Mouse (Mus musculus): Measurements from ENCODE around the gene Selp. TPM values are rescaled to one million over a fixed set of nuclear protein-coding genes. Genes with fewer than 3 reads are reported as not detected.

The Selp gene
- polyA plus RNA-seq, 1 experiment from 2014 or later = not detected

DNA sequence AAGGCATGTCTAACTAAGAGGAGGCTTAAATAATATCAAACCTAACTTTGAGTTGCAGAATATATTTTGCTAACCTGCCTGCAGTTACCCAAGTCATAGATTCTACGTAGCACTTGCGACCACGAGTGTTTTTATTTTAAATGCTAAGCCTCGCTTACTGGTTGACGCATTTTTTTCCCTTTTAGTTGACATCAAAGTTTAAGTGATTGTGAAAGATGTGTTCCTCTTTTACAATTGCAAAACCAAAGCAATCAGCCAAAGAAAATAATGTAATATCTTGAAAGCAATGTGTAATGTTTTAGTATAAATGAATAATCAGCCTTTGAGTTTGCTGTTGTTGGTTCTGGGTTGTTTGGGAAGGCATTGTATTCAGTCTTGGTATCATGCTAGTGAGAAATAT, 37.8 kb downstream of the Selp start:
- Histone ChIP-seq H3K27ac (replicated peaks) (no peak overlapping the region), H3K4me1 (peaks cover 4% of the 10 kb centered on the region; the same call in 1 of the 2 replicates), H3K9me3 (no peaks in the 10 kb centered on the region), H3K4me2 (replicated peaks) (no peak overlapping the region), H3K36me3 (no peaks in the 10 kb centered on the region), H3K9ac (replicated peaks) (no peak overlapping the region), H3K4me3 (no peak overlapping the region), H3K27me3 (0 out of 2 replicates have a peak, but pooled peaks cover 4% of the 10 kb centered on the region)
- ATAC-seq (ENCODE audit: low FRiP score, low read depth) = no peak
- WGBS = 91% methylated on average over 5 of the region's 5 CpGs

DNA sequence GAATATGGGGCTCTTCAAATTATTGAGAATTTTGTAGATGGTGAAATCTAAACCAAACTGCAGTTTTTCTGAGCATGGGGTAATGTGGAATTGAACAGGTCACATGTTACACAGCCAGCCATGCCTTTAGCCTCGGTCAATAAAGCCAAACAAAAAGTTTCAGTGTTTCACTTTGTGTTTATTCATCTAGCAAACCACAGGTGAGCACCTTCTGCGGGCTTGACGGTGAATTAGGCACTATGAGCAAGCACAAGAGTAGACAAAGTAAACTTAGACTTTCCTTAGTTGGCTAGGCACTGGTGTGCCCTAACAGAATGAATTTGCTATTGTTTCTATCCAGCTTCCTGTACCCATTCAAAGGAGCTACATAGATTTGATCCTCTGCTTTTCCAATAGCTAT, 39.9 kb downstream of the Selp start:
- H3K4me2 ChIP-seq (replicated peaks) = no peak overlapping the region
- no peak for ATAC-seq (ENCODE audit: low FRiP score, low read depth)
- H3K9me3 ChIP-seq = no peaks in the 10 kb centered on the region
- no peak overlapping the region for H3K4me3 ChIP-seq
- no peak overlapping the region for H3K27ac ChIP-seq (replicated peaks)
- peaks cover 4% of the 10 kb centered on the region; the same call in 1 of the 2 replicates for H3K4me1 ChIP-seq
- no peak overlapping the region for H3K9ac ChIP-seq (replicated peaks)
- H3K36me3 ChIP-seq = no peaks in the 10 kb centered on the region
- 0 out of 2 replicates have a peak, but pooled peaks cover 4% of the 10 kb centered on the region for H3K27me3 ChIP-seq
- 84% methylated on average over 3 of the region's 3 CpGs for WGBS

GRCm38 (mm10) chr1:164158571-164158970, 43.5 kb downstream of the Selp start:
- 76% methylated on average over 4 of the region's 4 CpGs for WGBS

GRCm38 (mm10) chr1:164159781-164160180, 44.7 kb downstream of the Selp start:
- Histone ChIP-seq H3K9ac (replicated peaks) (no peak overlapping the region), H3K36me3 (no peaks in the 10 kb centered on the region), H3K27me3 (no peaks in the 10 kb centered on the region), H3K4me1 (no peaks in the 10 kb centered on the region), H3K4me3 (no peak overlapping the region), H3K9me3 (no peaks in the 10 kb centered on the region), H3K4me2 (replicated peaks) (no peak overlapping the region), H3K27ac (replicated peaks) (no peak overlapping the region)
- WGBS = 96% methylated on average over 2 of the region's 2 CpGs
- ATAC-seq (ENCODE audit: low FRiP score, low read depth) = no peak

More at GRCm38 (mm10) chr1:164158571-164158970, 43.5 kb downstream of the Selp start:
- H3K27me3 ChIP-seq = no peaks in the 10 kb centered on the region
- no peak overlapping the region for H3K4me2 ChIP-seq (replicated peaks)
- H3K27ac ChIP-seq (replicated peaks) = no peak overlapping the region
- no peak overlapping the region for H3K4me3 ChIP-seq
- ATAC-seq (ENCODE audit: low FRiP score, low read depth) = no peak
- H3K36me3 ChIP-seq = no peaks in the 10 kb centered on the region
- no peaks in the 10 kb centered on the region for H3K4me1 ChIP-seq
- H3K9me3 ChIP-seq = no peaks in the 10 kb centered on the region
- H3K9ac ChIP-seq (replicated peaks) = no peak overlapping the region

DNA sequence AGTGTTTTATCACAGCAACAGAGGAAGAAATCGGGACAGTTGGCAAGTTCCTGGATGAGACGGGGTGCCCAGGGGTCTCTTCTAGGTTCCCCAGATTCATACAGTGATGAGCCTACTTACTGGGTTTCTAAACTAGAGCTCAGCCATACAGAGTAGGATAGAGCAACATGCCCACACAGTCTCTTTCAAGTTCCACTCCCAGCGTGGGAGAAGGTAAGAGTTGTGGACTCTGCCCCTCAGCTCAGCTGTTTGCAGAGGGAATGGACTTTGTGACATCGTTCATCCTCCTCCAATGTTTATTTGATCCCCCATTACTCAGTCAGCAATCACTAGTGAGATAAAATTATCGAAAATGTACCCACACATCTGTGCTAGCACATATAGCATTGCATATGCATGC, 47.7 kb downstream of the Selp start:
- 83% methylated on average over 5 of the region's 5 CpGs for WGBS
- no peak overlapping the region for H3K27ac ChIP-seq (replicated peaks)
- H3K4me3 ChIP-seq = no peak overlapping the region
- no peak overlapping the region for H3K9ac ChIP-seq (replicated peaks)
- no peaks in the 10 kb centered on the region for H3K9me3 ChIP-seq
- no peak for ATAC-seq (ENCODE audit: low FRiP score, low read depth)
- H3K4me2 ChIP-seq (replicated peaks) = no peak overlapping the region
- H3K27me3 ChIP-seq = no peaks in the 10 kb centered on the region
- H3K4me1 ChIP-seq = no peaks in the 10 kb centered on the region
- H3K36me3 ChIP-seq = no peaks in the 10 kb centered on the region

- no peaks in the 10 kb centered on the region for H3K4me1 ChIP-seq
- H3K27me3 ChIP-seq = no peaks in the 10 kb centered on the region
- no peaks in the 10 kb centered on the region for H3K36me3 ChIP-seq
- ATAC-seq (ENCODE audit: low FRiP score, low read depth) = no peak
- 82% methylated on average over 4 of the region's 4 CpGs for WGBS
- H3K4me2 ChIP-seq (replicated peaks) = no peak overlapping the region
- no peak overlapping the region for H3K9ac ChIP-seq (replicated peaks)
- no peaks in the 10 kb centered on the region for H3K9me3 ChIP-seq
- no peak overlapping the region for H3K27ac ChIP-seq (replicated peaks)
- H3K4me3 ChIP-seq = no peak overlapping the region
These were observed 53.8 kb downstream of the Selp start for GRCm38 (mm10) chr1:164168818-164169217.

DNA sequence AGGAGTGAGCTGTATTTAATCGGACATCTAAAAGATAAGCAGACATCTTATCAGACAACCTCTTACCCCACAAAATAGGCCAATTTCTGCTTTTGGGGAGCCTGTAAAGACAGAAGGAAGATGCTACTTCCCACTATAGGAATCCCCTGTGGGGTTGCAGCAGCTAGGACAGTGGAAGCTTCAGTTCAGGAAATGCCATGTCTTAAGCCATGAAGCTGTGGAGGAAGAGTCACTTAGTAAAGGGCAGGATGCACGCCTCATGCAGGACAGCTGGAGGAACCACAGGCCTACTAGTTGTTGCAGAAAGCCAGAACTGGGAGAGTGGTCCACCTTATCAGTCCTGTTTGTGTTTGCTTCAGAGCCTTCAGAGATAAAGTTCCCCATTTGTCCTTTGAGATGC, 55.4 kb downstream of the Selp start:
- H3K27ac ChIP-seq (replicated peaks) = no peak overlapping the region
- no peaks in the 10 kb centered on the region for H3K36me3 ChIP-seq
- no peak overlapping the region for H3K4me3 ChIP-seq
- H3K4me1 ChIP-seq = no peaks in the 10 kb centered on the region
- H3K27me3 ChIP-seq = no peaks in the 10 kb centered on the region
- no peaks in the 10 kb centered on the region for H3K9me3 ChIP-seq
- no peak for ATAC-seq (ENCODE audit: low FRiP score, low read depth)
- WGBS = 91% methylated on average over 2 of the region's 2 CpGs
- H3K4me2 ChIP-seq (replicated peaks) = no peak overlapping the region
- no peak overlapping the region for H3K9ac ChIP-seq (replicated peaks)

DNA sequence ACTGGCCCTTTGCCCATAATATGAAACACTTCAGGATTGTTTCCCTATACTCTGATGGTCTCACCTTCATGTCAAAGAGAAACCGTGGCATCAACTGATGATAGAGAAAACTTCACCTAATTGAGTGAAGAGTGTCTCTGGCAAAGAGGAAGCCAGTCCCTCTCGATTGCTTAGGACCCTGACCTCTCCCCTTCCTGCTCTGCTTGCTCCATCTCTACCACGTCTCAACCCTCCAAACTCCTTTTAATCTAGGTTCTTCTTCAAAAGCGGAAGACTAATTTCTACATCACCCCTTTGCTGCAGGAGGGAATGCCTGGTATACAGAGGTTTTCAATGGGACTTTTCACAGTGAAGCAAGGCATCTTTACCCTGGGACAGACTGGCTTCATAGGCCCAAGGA, 58.1 kb downstream of the Selp start:
- no peaks in the 10 kb centered on the region for H3K9me3 ChIP-seq
- H3K4me1 ChIP-seq = no peaks in the 10 kb centered on the region
- WGBS = 89% methylated on average over 4 of the region's 4 CpGs
- no peak overlapping the region for H3K4me3 ChIP-seq
- H3K27me3 ChIP-seq = no peaks in the 10 kb centered on the region
- no peak for ATAC-seq (ENCODE audit: low FRiP score, low read depth)
- H3K27ac ChIP-seq (replicated peaks) = no peak overlapping the region
- H3K4me2 ChIP-seq (replicated peaks) = no peak overlapping the region
- no peak overlapping the region for H3K9ac ChIP-seq (replicated peaks)
- no peaks in the 10 kb centered on the region for H3K36me3 ChIP-seq

DNA sequence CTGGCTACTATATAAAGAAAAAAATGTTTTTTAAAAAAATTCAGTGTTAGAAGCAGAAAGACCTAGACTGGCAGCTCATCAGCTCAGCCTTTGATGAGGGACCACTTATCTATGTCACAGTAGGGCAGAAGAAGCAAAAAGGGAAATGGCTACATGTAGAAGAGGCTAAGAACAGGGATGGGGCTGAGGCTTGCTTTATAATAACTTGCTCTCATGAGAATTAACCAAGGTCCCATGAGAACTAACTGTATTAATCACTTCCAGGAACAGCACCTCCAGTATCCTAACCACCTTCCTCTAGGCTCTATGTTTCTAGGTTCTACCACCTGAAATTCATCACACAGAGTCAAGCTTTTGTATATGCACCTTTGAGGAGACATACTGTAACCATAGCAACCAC, 61.8 kb downstream of the Selp start:
- Histone ChIP-seq H3K36me3 (no peaks in the 10 kb centered on the region), H3K4me3 (no peak overlapping the region), H3K4me1 (no peaks in the 10 kb centered on the region), H3K27me3 (no peaks in the 10 kb centered on the region), H3K4me2 (replicated peaks) (no peak overlapping the region), H3K27ac (replicated peaks) (no peak overlapping the region), H3K9me3 (no peaks in the 10 kb centered on the region), H3K9ac (replicated peaks) (no peak overlapping the region)
- ATAC-seq (ENCODE audit: low FRiP score, low read depth) = no peak

DNA sequence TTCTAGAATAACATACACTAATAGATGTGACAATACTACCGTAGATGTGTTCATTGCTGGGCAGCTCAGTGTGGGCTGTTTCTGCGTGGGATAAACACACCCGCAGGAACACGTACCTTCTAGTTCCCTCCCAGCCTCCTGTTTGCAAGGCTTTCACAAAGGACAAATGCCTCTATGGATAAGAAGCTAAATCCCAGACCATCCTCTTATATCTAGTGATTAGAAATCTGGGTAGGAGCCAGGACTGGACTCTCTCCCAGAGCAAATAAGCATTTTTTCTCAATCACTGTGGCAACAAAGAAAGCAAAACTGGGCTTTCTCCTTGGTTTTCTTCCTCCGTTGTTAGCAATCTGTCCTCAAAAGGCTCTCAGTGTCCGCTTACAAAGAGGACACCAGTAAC, 63.4 kb downstream of the Selp start:
- no peak overlapping the region for H3K9ac ChIP-seq (replicated peaks)
- ATAC-seq (ENCODE audit: low FRiP score, low read depth) = no peak
- 64% methylated on average over 6 of the region's 6 CpGs for WGBS
- no peak overlapping the region for H3K4me3 ChIP-seq
- H3K9me3 ChIP-seq = no peaks in the 10 kb centered on the region
- no peaks in the 10 kb centered on the region for H3K36me3 ChIP-seq
- no peak overlapping the region for H3K4me2 ChIP-seq (replicated peaks)
- no peak overlapping the region for H3K27ac ChIP-seq (replicated peaks)
- H3K27me3 ChIP-seq = no peaks in the 10 kb centered on the region
- H3K4me1 ChIP-seq = no peaks in the 10 kb centered on the region

- H3K4me3 ChIP-seq = no peak overlapping the region
- H3K4me2 ChIP-seq (replicated peaks) = peak overlapping the region; percentile 40
- no peaks in the 10 kb centered on the region for H3K4me1 ChIP-seq
- WGBS = 49% methylated on average over 16 of the region's 16 CpGs
- no peaks in the 10 kb centered on the region for H3K9me3 ChIP-seq
- H3K27me3 ChIP-seq = no peaks in the 10 kb centered on the region
- no peaks in the 10 kb centered on the region for H3K36me3 ChIP-seq
- peak; percentile 67 for ATAC-seq (ENCODE audit: low FRiP score, low read depth)
- no peak overlapping the region for H3K27ac ChIP-seq (replicated peaks)
- H3K9ac ChIP-seq (replicated peaks) = no peak overlapping the region
These were observed 69.2 kb downstream of the Selp start for GRCm38 (mm10) chr1:164184142-164184870.

DNA sequence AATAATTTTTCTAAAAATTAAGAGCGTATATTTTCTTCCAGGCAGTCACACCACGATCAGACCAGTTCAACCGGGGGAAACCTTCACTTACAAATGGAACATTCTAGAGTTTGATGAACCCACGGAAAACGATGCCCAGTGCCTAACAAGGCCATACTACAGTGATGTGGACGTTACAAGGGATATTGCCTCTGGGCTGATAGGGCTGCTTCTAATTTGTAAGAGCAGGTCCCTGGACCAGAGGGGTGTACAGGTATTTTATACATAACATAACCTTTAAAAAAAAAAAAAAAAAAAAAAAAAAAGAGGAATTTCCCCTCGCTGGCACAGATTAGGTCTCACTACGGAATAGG, 69.8 kb downstream of the Selp start:
- Histone ChIP-seq H3K4me2 (replicated peaks) (no peak overlapping the region), H3K27ac (replicated peaks) (no peak overlapping the region), H3K9ac (replicated peaks) (no peak overlapping the region), H3K4me3 (no peak overlapping the region), H3K36me3 (no peaks in the 10 kb centered on the region), H3K27me3 (no peaks in the 10 kb centered on the region), H3K4me1 (no peaks in the 10 kb centered on the region), H3K9me3 (no peaks in the 10 kb centered on the region)
- 51% methylated on average over 8 of the region's 8 CpGs for WGBS
- ATAC-seq (ENCODE audit: low FRiP score, low read depth) = peak; percentile 2; the same call in 1 of the 2 replicates

- WGBS = 56% methylated on average over 4 of the region's 4 CpGs
- no peaks in the 10 kb centered on the region for H3K27me3 ChIP-seq
- ATAC-seq (ENCODE audit: low FRiP score, low read depth) = no peak
- no peak overlapping the region for H3K4me2 ChIP-seq (replicated peaks)
- H3K36me3 ChIP-seq = no peaks in the 10 kb centered on the region
- H3K4me1 ChIP-seq = no peaks in the 10 kb centered on the region
- no peak overlapping the region for H3K4me3 ChIP-seq
- H3K9me3 ChIP-seq = no peaks in the 10 kb centered on the region
- H3K27ac ChIP-seq (replicated peaks) = no peak overlapping the region
- H3K9ac ChIP-seq (replicated peaks) = no peak overlapping the region
These were observed 70.3 kb downstream of the Selp start for GRCm38 (mm10) chr1:164185316-164185715.

Measured in midbrain, embryonic 12.5 days (tissue).